Mouse (Mus musculus): ENCODE data around the gene Stk39.

Stk39 gene

DNA sequence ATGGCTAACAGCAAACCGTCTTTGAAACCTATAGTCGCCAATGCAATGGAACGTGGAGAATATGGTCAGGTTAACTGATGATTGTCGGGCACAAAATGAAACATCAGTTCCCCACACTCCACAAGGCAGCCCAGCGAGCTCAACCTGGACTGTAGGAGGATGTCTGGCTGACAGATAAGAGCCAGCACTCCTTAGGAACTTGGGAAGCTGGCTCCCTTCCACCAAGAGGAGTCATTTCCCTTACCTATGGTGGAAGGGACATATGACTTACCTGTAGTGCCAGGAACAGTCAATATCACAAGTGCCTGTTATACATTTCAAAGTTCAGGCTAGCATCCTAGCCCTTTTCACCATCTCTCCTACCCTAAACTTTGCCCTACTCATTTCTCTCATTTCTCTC is 14.0 kb downstream of the Stk39 start:
- no peak for DNase-seq (ENCODE audit: low spot score in 2 of 2)

DNA sequence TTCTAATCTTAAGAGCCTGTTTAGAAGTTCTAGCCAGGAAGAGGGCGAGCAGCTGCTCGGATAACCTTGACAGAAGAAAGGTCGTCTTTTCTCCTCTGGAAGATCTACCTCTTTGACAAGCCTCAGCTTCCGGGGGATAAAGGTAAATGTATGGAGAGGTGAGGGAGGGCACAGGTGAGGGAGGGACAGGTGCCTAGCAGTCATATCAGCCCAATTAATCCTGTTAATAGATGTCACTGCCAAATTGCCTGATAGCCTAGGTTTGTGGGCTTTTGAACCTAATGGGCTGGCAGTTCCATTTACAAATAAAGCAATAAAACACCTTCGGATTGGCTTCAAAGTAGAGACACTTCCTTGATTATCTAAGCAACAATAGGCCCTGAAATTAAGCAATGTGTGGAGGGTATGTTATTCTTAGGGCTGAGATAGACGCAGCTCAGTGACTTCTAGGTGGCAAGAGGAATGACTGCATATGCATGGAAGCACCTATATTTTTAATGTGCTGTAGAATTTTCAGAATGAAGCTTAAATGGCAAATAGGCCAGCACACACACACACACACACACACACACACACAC is 14.5 kb downstream of the Stk39 start:
- DNase-seq (ENCODE audit: low spot score in 2 of 2), result no peak

DNA sequence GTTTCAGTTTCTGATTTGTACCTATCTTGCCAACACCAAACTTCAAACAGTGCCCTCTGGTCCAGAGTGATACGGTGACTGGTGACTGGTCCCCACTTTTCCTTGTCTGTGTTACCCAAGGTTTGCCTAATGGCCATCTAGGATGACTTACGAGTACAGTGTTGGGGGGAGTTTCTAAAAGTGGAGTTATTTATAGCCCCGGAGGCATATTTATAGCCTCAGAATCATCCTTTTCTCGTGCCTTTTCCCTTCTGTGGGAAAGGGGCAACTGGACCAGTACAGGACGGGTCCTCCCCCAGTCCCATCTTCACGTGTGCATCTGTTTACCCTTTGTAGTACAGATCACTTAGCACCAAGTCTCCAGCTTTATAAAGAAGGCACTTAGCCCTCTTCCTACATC is 15.2 kb downstream of the Stk39 start:
- no peak for DNase-seq (ENCODE audit: low spot score in 2 of 2)

DNA sequence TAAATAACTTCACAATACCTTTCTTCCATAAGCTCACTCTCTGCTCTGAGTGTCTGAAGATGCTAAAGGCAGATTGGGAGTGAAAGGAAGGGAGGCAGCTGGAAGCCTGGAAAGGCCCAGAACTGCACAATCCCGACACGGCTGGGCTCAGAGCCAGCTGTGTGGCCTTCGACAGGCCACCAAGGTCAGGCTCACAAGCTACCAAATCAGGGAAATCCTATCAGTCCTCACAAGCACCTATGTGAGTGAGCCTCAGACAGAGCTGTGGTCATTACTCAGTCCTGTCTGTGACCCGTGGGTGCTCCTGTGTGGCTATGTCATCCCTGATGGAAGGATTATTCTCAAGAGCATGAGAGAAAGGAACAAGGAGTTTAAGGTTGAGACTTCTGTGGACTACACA is 19.7 kb downstream of the Stk39 start:
- DNase-seq (ENCODE audit: low spot score in 2 of 2), result no peak

DNA sequence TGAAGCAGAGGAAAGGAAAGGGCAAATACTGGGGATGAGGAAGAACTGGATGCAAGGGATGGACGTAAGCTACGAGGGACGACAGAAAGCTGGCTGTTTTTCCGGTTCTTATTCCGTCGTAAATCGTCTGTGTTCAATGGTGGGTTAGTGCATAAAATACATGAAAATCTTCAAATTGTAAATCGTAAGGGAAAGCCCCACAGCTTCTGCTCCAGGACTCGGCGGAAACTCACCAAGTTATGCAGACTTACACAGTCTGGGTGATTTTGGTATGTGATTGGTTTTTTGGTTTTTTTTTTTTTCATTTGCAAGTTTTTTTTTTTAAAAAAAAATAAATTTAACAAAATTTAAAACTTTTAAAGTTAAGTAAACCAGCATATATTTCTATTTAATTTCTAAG is 24.0 kb downstream of the Stk39 start:
- no peak for DNase-seq (ENCODE audit: low spot score in 2 of 2)

DNA sequence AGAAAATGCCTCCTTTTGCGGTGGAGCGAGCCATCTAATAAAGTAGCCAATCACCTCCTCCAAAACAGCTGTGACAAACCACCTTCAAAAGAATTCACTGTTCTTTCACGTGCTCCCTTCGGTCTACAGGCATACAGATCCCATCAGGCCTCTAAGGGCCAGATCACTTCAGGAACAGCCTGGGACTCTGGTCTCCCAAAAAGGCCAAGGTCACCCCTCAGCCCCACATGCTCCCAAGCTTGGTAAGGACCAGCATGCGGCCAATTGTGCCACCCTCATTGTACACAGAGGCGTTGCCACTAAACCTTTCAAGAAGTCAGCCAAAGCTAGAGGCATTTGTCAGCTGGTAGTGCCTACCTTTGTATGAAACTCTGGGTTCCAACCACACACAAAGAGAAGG is 28.9 kb downstream of the Stk39 start:
- DNase-seq (ENCODE audit: low spot score in 2 of 2), result no peak

DNA sequence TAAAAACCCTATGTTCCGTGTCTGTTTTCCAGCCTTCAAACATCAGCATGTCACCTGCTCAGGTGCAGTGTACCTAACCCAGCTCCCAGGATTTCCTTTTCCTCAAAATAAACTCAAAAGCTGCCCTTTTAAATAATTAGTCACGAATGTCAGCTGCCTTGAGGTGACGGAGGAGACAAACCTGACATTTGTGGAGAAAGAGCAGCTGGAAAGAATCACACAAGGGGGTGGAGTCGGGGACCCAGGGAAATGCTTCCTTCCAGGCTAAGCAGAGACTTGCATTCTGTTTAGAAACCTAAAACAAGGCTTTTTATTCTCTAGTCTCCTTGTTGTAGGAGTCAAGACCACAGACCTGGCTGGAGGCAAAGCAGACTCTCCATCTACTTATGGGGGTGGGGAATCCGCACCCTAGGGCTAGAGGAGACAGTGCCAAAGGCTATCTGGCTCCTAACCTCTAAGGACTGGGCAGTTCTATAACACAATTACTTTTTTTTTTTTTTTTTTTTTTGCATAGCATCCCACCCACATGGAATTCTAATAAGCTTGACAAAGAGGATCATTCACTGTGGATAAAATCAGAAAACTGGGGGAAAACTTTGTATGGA is 29.9 kb downstream of the Stk39 start:
- no peak for DNase-seq (ENCODE audit: low spot score in 2 of 2)

DNA sequence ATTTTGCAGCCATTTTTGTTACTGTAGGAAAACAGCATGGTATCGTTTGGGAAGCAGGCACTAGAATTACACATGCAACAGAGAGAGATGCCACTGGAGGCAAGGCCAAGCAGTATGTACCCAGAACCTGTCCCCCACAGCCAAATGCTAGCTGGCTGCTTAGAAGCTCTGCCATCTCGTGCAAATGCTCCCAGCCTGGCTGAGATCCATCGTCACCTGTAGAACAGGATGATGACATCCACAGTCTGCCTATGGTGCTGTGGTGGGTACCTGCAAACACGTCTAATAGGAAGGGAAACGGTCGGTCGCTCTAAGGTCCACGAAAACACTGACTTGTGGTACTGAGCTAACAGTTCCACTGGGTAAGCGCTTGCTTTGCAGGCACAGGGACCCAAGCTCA is 32.5 kb downstream of the Stk39 start:
- no peak for DNase-seq (ENCODE audit: low spot score in 2 of 2)

DNA sequence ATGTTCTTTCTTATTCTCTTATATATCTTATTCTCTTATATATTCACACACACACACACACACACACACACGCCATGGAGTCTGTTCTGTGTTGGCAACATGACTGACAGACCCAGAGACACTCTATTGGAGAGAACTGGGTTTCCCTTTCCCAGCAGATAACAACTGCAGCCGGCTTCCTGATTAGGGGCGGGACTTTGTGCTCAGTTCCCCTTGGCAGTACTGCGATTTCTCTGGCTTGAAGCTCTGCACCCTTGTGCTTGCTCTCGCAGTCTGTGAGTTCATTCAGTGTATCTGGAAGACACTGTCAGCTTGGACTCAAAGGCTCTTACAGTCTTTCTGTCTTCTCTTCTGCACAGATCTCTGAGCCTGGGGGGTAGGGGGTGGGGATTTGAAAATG is 34.1 kb downstream of the Stk39 start:
- DNase-seq (ENCODE audit: low spot score in 2 of 2), result no peak

DNA sequence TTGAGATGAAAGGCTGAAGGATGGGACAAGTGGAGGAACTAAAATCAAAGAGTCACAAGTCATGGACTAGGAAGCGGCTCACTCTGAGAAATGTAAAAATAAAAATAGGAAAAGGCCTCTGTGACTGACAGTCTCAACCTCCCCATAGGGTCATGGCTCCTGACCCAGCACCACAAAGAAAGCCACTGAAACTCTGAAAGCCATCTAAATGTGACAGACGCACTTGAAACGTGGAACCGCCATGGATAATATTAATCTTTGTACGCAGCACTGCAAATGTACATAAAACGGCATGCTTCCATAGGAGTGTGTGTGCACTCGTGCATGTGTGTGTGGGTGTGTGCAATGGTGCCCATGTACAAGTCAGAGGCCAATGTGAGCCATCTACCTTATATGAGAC is 34.9 kb downstream of the Stk39 start:
- no peak for DNase-seq (ENCODE audit: low spot score in 2 of 2)

DNA sequence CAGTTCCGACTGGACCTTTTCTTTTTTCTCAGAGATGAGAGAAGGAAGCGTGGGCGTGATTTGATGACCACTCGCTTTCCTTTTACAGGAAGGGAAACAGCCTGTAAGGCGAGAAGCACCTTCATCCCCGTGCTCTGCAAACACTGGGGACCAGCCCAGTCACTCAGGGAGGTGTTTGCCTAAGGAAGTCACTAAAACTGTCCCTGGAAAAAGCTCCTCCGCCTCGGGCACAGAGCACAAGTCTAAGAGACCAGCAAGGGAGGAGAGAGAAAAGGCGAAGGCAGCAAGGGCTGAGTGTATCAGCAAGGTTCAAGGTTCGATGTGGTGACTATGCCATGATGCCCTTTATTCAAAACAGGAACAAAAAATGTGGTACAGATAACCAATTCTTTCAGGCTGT is 35.8 kb downstream of the Stk39 start:
- DNase-seq (ENCODE audit: low spot score in 2 of 2), result no peak

DNA sequence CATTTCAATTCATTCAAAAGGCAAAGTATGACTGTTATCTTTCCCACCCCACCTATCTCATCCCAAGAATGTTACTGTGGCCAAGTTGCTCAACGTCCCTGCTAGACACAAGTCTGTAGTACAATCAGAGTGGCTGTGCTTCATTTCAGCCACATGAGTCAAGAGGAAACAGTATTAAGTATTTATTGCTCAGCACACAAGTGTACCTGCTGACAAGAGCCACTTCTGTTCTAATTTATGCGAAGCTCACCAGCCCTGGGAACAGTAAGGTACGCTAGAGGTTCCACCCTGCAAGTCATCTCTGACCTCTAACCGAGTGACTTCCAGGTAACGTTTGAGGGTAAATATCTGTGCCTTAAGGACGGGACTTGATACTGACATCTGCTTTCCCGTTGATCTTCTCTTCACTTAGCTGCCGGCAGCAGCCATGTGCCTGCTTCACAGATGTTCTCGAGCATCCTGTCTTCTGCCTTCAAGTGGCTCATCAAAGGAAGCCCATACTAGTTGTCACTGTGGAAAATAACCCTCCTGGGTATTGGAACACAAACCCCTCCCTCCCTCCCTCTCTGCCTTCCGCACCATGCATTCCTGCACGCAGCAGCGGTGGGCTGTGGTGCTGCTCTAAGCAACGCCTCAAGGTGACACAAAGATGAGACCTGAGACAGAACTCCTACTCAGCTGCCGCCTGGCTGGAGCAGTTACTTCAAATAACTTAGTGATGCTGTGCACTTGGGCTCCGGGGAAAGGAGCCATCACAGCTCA is 36.4 kb downstream of the Stk39 start:
- no peak for DNase-seq (ENCODE audit: low spot score in 2 of 2)

DNA sequence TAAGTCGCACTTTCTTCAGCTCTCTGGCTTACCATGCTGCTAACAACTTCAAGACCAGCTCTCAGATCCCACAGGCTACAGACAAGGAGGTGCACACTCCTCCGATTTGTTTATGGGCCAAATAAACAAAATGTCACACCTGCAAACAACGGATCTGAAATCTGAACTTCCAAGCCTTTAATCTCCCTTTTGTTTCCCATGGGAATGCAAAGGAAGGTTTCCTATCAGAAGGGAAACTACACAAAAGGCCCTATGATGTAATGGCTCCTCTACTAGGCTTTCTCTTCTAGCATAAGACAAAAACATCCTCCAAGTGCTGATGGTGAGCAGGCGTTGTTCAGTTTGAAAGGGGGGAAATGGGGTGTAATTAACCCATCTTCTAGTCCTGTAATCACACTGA is 37.1 kb downstream of the Stk39 start:
- no peak for DNase-seq (ENCODE audit: low spot score in 2 of 2)

DNA sequence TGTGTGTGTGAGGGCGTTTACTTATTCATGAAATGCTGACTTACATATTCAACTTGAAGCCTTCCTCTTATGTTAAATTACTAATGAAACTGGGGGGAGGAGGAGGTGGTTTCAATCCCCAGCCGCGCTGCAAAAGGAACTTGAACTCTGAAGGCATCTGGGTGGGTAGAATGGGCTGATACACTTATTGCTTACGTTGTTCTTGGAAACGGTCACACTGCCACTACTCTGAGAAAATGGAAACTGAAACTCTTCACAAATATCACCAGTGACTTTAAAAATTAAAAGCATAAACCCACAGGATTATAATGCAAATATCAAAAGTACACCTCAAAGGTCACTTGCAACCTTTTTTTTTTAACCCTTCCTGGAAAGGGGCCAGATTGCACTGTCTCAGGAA is 37.5 kb downstream of the Stk39 start:
- DNase-seq (ENCODE audit: low spot score in 2 of 2), result no peak

DNA sequence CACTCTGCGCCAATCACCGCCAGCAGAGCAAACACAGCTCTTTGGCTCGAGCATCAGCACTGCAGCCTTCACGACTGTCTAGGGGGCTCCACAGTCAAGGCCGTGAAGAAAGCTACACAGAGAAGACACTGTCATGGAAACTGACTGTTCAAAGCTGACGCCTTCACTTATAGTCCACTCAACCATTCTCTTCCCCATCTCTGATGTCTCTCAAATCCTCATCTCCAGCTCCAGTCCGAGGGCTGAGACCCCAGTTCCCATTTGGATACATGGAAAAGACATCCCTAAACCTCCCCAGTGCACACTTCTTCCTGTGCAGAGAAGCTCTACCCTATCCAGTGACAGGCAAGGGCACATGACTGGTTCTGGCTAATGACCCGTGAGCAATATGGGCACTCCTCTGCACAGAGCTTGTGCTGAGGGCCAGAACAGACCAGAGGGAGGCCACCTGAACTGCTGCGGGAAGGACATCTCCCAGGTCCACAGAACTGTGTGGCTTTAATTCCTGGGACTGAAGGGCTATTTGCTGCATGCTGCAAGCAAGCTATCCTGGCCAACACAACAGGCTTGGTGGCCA is 38.2 kb downstream of the Stk39 start:
- no peak for DNase-seq (ENCODE audit: low spot score in 2 of 2)

DNA sequence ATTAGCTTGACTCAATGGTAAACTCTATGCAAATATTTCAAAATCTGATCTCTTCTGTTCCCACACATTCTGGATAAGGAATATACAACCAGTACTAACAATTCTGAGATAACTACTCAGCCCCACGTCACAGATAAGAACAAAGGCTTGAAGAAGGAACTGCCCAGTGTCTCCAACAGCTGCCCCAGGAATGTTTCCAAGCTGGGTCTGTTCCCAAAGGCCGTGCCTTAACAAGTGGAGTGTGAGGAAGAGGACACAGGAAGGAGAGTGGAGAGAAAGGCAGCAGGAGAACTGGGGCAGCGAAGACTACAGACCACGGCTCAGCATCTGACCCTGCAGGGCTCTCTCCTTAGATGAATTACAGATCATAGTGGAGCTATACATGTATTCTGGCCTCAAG is 39.2 kb downstream of the Stk39 start:
- no peak for DNase-seq (ENCODE audit: low spot score in 2 of 2)

DNA sequence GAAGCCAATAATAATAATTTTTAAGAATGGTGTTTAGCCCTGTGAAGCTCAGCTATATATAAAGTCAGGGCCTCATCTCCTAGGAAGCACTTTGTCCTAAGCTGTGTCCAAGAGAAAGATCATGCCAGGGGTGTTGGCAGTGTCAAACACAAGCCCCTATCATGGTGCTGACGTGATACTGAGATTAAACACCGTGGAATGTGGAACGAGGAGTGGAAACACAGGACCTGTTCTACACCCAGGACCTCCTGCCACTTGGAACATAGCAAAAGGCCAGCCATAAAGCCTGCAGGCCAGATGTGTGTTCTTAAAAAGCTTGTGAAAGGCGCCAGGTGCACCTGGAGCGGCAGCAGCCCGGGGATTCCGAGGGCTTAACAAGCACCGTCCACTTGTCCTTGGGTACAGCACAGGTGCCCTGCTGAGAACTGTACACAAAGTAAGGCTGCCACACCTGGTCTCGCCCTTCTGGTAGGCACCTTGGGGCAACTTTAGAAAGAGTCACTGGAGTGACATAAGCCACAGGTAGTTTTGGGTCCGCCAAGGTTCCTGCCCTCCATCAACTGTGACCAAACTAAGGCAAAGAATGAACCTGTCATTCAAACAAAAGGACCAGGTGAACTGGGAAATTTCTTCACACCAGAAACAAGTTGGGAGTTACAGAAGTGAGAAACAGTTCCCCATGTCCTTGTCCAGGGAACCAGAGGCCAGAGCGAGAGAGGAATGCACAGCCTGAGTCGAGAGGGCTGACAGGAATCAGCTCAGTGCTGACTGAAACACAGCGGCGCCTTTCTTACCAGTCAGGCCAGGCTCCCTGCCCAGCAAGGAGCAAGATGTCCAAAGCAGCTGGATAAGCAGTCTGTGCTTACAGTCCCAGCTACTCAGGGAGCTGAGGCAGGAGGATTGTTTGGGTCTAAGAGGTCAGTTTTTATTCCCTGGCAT is 40.8 kb downstream of the Stk39 start:
- DNase-seq (ENCODE audit: low spot score in 2 of 2), result no peak

DNA sequence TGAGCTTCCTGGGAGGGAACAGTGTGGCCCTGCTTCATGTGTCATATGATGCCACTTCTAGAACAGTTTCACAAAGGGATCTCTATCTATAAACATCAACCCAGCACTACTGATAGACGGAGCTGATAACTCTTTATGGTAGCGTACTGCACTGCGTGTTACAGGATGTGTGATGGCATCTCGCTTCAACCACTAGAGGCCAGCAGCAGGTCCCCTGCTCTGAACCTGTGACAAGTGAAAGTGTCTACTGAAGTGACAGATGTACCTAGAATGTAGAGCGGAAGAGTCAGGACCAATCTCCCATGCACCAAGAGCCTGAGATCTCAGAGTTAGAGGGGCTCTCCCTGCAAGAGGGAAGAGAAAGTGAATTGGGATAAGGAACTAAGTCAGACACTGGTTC is 41.6 kb downstream of the Stk39 start:
- DNase-seq (ENCODE audit: low spot score in 2 of 2), result peak in 1 of 2 experiments; percentile 25

DNA sequence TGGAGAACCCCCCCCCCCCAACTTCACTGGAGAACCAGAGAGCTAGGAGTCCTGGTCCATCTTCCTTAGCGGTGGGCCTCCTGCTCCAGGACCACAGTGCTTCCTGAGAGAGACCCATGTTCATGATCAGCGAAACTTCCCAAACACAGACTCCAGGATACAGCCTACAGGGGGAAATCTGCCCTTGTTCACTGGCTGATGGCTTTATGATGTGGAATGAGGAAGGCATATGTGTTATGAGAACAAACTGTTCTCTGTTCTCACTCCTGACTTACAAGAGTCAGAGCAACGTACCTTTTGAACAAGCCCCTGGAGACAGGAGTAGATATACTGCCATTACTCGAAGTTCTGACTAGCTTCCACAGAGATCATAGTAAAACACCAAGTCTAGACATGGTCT is 42.6 kb downstream of the Stk39 start:
- no peak for DNase-seq (ENCODE audit: low spot score in 2 of 2)

DNA sequence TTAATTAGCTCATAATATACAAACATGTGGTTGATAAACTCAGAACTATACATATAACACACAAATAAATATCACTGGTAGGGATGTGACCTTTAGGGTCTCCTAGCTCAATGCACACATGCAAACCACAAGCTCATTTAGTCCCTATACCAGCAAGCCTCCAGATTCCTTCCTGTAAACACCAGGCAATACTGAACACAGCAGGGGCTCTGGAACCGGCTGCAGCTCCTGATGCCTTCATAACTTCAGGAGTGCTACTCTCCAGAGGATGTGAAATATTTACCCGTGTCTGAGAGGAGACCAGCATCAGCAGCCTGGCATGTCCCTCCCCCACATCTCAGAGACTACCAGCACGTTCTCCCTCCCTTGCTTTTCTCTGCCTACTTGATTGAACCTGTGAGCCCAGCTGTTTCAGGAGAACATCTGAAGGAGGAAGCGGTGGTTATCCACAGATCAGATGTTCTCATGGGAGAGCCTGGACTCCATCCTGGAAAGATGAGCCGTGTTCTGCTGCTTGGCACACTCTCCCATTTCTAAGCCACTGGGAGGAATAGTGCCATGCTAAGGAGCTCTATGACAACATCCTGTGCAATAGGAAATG is 45.0 kb downstream of the Stk39 start:
- no peak for DNase-seq (ENCODE audit: low spot score in 2 of 2)

DNA sequence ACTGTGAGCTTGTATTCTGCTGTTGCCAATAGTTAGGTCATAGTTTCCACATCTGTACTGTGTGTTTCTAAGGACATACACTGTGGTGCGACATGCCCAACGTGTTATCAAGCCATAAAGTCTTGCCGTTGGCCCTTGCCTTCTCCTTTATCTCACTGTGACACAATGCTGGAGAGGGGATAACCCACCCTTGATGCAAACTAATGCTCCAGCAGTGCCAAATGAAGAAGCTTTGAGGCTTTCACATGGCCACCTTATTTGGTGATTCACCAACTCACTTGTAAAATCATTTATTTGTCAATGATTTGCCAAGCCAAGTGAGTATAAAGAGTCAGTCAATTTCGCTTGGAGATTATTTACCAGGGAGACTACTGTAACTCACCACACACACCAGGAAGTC is 46.0 kb downstream of the Stk39 start:
- no peak for DNase-seq (ENCODE audit: low spot score in 2 of 2)

DNA sequence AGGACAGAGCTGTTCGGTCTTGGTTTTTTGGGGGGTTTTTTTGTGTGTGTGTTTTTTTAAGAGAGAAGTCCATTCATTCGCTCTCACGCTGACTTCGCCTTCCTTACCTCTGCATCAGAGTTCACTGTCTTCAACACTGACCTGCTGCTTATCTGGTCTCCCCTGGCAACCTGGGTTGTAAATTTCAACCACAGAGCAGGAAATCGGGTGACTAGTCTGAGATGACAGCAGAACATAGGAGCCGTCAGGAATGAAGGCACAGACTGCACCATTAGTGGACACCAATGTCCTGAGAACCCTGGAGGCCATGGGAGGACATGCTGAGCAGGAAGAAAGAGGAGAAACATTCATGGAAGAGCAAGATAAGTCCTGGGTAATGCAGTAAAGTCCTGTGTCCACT is 51.1 kb downstream of the Stk39 start:
- DNase-seq (ENCODE audit: low spot score in 2 of 2), result no peak
